ENCODE assay signal across 31 mouse cellular contexts in genomic region chr19:11745680-11746079, GRCm38 (mm10). TPM values are rescaled to one million over a fixed set of nuclear protein-coding genes. Genes with fewer than 3 reads are reported as not detected.
DNase-seq lines count a peak whose midpoint lies in the region; ATAC-seq lines count a peak whose summit lies in the region.
"Had no signal": no experiment of that assay in that cellular context is flagged by ENCODE, and none has a peak within 500 bp of the region (broad histone marks: within the 10 kb centered on the region; RNA-seq: fewer than 3 reads in every experiment).

No protein-coding gene starts in this region.

- H3K4me2 ChIP-seq in liver, embryonic 11.5 days: no peak overlapping the region
- no peak overlapping the region for H3K4me2 ChIP-seq in liver, embryonic 13.5 days
- H3K4me2 ChIP-seq in liver, embryonic 16.5 days (ENCODE audit: low read depth, low read length): no peak overlapping the region
- H3K4me2 ChIP-seq: embryonic facial prominence, embryonic 12.5 days; embryonic facial prominence, embryonic 15.5 days; forebrain, embryonic 12.5 days; forebrain, embryonic 15.5 days; heart, embryonic 12.5 days; heart, embryonic 15.5 days; hindbrain, embryonic 13.5 days had no signal

- H3K9ac ChIP-seq in liver, embryonic 11.5 days (ENCODE audit: low read depth, low read length): no peak overlapping the region
- H3K9ac ChIP-seq in liver, embryonic 13.5 days: no peak overlapping the region
- H3K9ac ChIP-seq in liver, embryonic 16.5 days (ENCODE audit: low read depth, low read length): no peak overlapping the region
- H3K9ac ChIP-seq: embryonic facial prominence, embryonic 12.5 days; embryonic facial prominence, embryonic 15.5 days; forebrain, embryonic 12.5 days; forebrain, embryonic 15.5 days; heart, embryonic 12.5 days; heart, embryonic 15.5 days; hindbrain, embryonic 13.5 days had no signal

- H3K9me3 ChIP-seq in liver, embryonic 11.5 days (ENCODE audit: control insufficient read depth, low read length): no peaks in the 10 kb centered on the region
- H3K9me3 ChIP-seq in liver, embryonic 13.5 days (replicated peaks): no peaks in the 10 kb centered on the region
- no peaks in the 10 kb centered on the region for H3K9me3 ChIP-seq in liver, embryonic 16.5 days (replicated peaks; ENCODE audit: control insufficient read depth, low read length)
- H3K9me3 ChIP-seq: embryonic facial prominence, embryonic 12.5 days; embryonic facial prominence, embryonic 15.5 days; forebrain, embryonic 12.5 days; forebrain, embryonic 15.5 days; heart, embryonic 12.5 days; heart, embryonic 15.5 days; hindbrain, embryonic 10.5 days; hindbrain, embryonic 13.5 days had no signal

- no peaks in the 10 kb centered on the region for H3K4me1 ChIP-seq in liver, embryonic 11.5 days (replicated peaks; ENCODE audit: control insufficient read depth, insufficient read depth, low read length)
- H3K4me1 ChIP-seq in liver, embryonic 13.5 days (replicated peaks): peaks cover 16% of the 10 kb centered on the region
- H3K4me1 ChIP-seq in liver, embryonic 16.5 days (ENCODE audit: control insufficient read depth, low read depth, low read length): peaks cover 9% of the 10 kb centered on the region; the same call in 1 of the 2 replicates
- H3K4me1 ChIP-seq: embryonic facial prominence, embryonic 12.5 days; embryonic facial prominence, embryonic 15.5 days; forebrain, embryonic 12.5 days; forebrain, embryonic 15.5 days; heart, embryonic 12.5 days; heart, embryonic 15.5 days; hindbrain, embryonic 10.5 days; hindbrain, embryonic 13.5 days had no signal

- intact Hi-C loops in gastrocnemius, postnatal 36 days (cut with DNase I): no loop called here

- no peak overlapping the region for H3K4me3 ChIP-seq in liver, embryonic 11.5 days (ENCODE audit: low read depth, low read length)
- no peak overlapping the region for H3K4me3 ChIP-seq in liver, embryonic 13.5 days (replicated peaks)
- H3K4me3 ChIP-seq in liver, embryonic 16.5 days (ENCODE audit: low read depth, low read length): no peak overlapping the region
- H3K4me3 ChIP-seq: embryonic facial prominence, embryonic 12.5 days; embryonic facial prominence, embryonic 15.5 days; erythroblast, embryonic 14.5 days; forebrain, embryonic 12.5 days; forebrain, embryonic 15.5 days; heart, embryonic 12.5 days; heart, embryonic 15.5 days; hindbrain, embryonic 10.5 days; hindbrain, embryonic 13.5 days had no signal

- no peak for DNase-seq in liver, embryonic 11.5 days (ENCODE audit: low spot score)
- no peak for DNase-seq in liver
- DNase-seq in liver, embryonic 13.5 days: peak; percentile 24
- no peak for DNase-seq in spleen, adult 18-20 months
- DNase-seq in gastrocnemius, postnatal 36 days: no peak
- DNase-seq in thymus, postnatal 0 days (ENCODE audit: low spot score): no peak
- DNase-seq: adrenal gland, adult 8-10 months; adrenal gland, postnatal 25 days; cerebellum, adult 18-20 months; cerebellum, adult 9-10 months; cerebellum, postnatal 14 days; gastrocnemius, postnatal 10 days; heart, adult 18-20 months; heart, postnatal 10 days; heart, postnatal 36 days had no signal

- H3K27me3 ChIP-seq in liver, embryonic 11.5 days (replicated peaks; ENCODE audit: control insufficient read depth, insufficient read depth, low read length): no peaks in the 10 kb centered on the region
- H3K27me3 ChIP-seq in liver, embryonic 13.5 days: no peaks in the 10 kb centered on the region
- no peaks in the 10 kb centered on the region for H3K27me3 ChIP-seq in liver, embryonic 16.5 days (ENCODE audit: control insufficient read depth, insufficient read depth, low read depth, low read length)
- H3K27me3 ChIP-seq: embryonic facial prominence, embryonic 12.5 days; embryonic facial prominence, embryonic 15.5 days; forebrain, embryonic 12.5 days; forebrain, embryonic 15.5 days; heart, embryonic 12.5 days; heart, embryonic 15.5 days; hindbrain, embryonic 13.5 days had no signal

- H3K27ac ChIP-seq in liver, embryonic 11.5 days (ENCODE audit: low read depth, low read length): no peak overlapping the region
- H3K27ac ChIP-seq in liver, embryonic 13.5 days: no peak overlapping the region
- no peak overlapping the region for H3K27ac ChIP-seq in liver, embryonic 16.5 days (ENCODE audit: low read length)
- H3K27ac ChIP-seq: embryonic facial prominence, embryonic 12.5 days; embryonic facial prominence, embryonic 15.5 days; forebrain, embryonic 12.5 days; forebrain, embryonic 15.5 days; heart, embryonic 15.5 days; hindbrain, embryonic 10.5 days; hindbrain, embryonic 13.5 days had no signal

- no peaks in the 10 kb centered on the region for H3K36me3 ChIP-seq in liver, embryonic 11.5 days (ENCODE audit: control insufficient read depth, insufficient read depth, low read length)
- no peaks in the 10 kb centered on the region for H3K36me3 ChIP-seq in liver, embryonic 13.5 days
- no peaks in the 10 kb centered on the region for H3K36me3 ChIP-seq in liver, embryonic 16.5 days (ENCODE audit: control insufficient read depth, insufficient read depth)
- H3K36me3 ChIP-seq: embryonic facial prominence, embryonic 12.5 days; embryonic facial prominence, embryonic 15.5 days; forebrain, embryonic 12.5 days; forebrain, embryonic 15.5 days; heart, embryonic 12.5 days; heart, embryonic 15.5 days; hindbrain, embryonic 10.5 days; hindbrain, embryonic 13.5 days had no signal

- ATAC-seq in liver, embryonic 11.5 days (replicated peaks; ENCODE audit: low FRiP score): peak; percentile 85
- ATAC-seq in liver, embryonic 13.5 days (ENCODE audit: low read depth): peak; percentile 87
- ATAC-seq in liver, embryonic 16.5 days (ENCODE audit: low read depth): peak; percentile 87
- peak; percentile 91 for ATAC-seq in megakaryocyte-erythroid progenitor cell, adult 5-6 weeks (replicated peaks; ENCODE audit: low FRiP score, low TSS enrichment, poor library complexity, severe bottlenecking)
- ATAC-seq: activated CD4-positive, CD25-positive, alpha-beta regulatory T cell, adult 4 months; forebrain, embryonic 15.5 days; hindbrain, embryonic 16.5 days had no signal

RNA-seq across cellular contexts. Expression of gene Gif, which starts 1.7 kb away (rescaled TPM):
- polyA plus RNA-seq in liver, embryonic 11.5 days (2014; fragmentation: Nextera tagmentation; extraction: Ambion mirVana): not detected in 2 replicates
- polyA plus RNA-seq in liver, embryonic 13.5 days (2015; fragmentation: Nextera tagmentation; extraction: Ambion mirVana): not detected in 2 replicates
- not detected in 2 replicates for polyA plus RNA-seq in liver, embryonic 16.5 days (2015; fragmentation: Nextera tagmentation; extraction: Ambion mirVana)
- total RNA-seq in megakaryocyte-erythroid progenitor cell, adult 5-6 weeks (2014; fragmentation: Nextera tagmentation): not detected in 2 replicates
- not detected in 2 replicates for total RNA-seq in megakaryocyte-erythroid progenitor cell, adult 5-6 weeks (2017)
- not detected for total RNA-seq in gastrocnemius, postnatal 36 days (2021)
- 0.18 TPM in 1 of 2 replicates, not detected in the other for polyA plus RNA-seq in thymus, postnatal 0 days (2015; fragmentation: Nextera tagmentation; extraction: Ambion mirVana)
- total RNA-seq: adrenal gland, adult 8-10 months; adrenal gland, postnatal 25 days; ES-E14; gastrocnemius, postnatal 10 days; heart, adult 18-20 months; heart, postnatal 10 days; heart, postnatal 36 days had no signal
- polyA plus RNA-seq: activated CD4-positive, CD25-positive, alpha-beta regulatory T cell, adult 4 months; brain, embryonic 14.5 days; embryonic facial prominence, embryonic 12.5 days; embryonic facial prominence, embryonic 15.5 days; erythroblast, embryonic 14.5 days; forebrain, embryonic 12.5 days; forebrain, embryonic 15.5 days; gonadal fat pad, adult 2 months; heart, embryonic 12.5 days; heart, embryonic 15.5 days; hindbrain, embryonic 10.5 days; hindbrain, embryonic 13.5 days; hindbrain, embryonic 16.5 days had no signal

RNA-seq across cellular contexts. Expression of gene Mrpl16, which starts 24.5 kb away (rescaled TPM):
- 72.8 and 76.5 TPM in 2 replicates for polyA plus RNA-seq in liver, embryonic 11.5 days (2014; fragmentation: Nextera tagmentation; extraction: Ambion mirVana)
- 53.8 and 55.6 TPM in 2 replicates for polyA plus RNA-seq in liver, embryonic 13.5 days (2015; fragmentation: Nextera tagmentation; extraction: Ambion mirVana)
- polyA plus RNA-seq in liver, embryonic 16.5 days (2015; fragmentation: Nextera tagmentation; extraction: Ambion mirVana): 27.5 and 31.1 TPM in 2 replicates
- 73.6 and 85.5 TPM in 2 replicates for total RNA-seq in megakaryocyte-erythroid progenitor cell, adult 5-6 weeks (2014; fragmentation: Nextera tagmentation)
- total RNA-seq in megakaryocyte-erythroid progenitor cell, adult 5-6 weeks (2017): 112 and 131 TPM in 2 replicates
- 10 to 100 TPM; 53.3 to 55.3 TPM for total RNA-seq in gastrocnemius, postnatal 36 days (2021)
- 52.1 and 54.3 TPM in 2 replicates for polyA plus RNA-seq in thymus, postnatal 0 days (2015; fragmentation: Nextera tagmentation; extraction: Ambion mirVana)

RNA-seq across cellular contexts. Expression of gene Oosp3, which starts 48.8 kb away (rescaled TPM):
- polyA plus RNA-seq in liver, embryonic 11.5 days (2014; fragmentation: Nextera tagmentation; extraction: Ambion mirVana): not detected in 2 replicates
- not detected in 2 replicates for polyA plus RNA-seq in liver, embryonic 13.5 days (2015; fragmentation: Nextera tagmentation; extraction: Ambion mirVana)
- not detected in 2 replicates for polyA plus RNA-seq in liver, embryonic 16.5 days (2015; fragmentation: Nextera tagmentation; extraction: Ambion mirVana)
- not detected in 2 replicates for total RNA-seq in megakaryocyte-erythroid progenitor cell, adult 5-6 weeks (2014; fragmentation: Nextera tagmentation)
- not detected in 2 replicates for total RNA-seq in megakaryocyte-erythroid progenitor cell, adult 5-6 weeks (2017)
- total RNA-seq in gastrocnemius, postnatal 36 days (2021): not detected
- polyA plus RNA-seq in thymus, postnatal 0 days (2015; fragmentation: Nextera tagmentation; extraction: Ambion mirVana): not detected in 2 replicates
- total RNA-seq: adrenal gland, adult 8-10 months; adrenal gland, postnatal 25 days; ES-E14; gastrocnemius, postnatal 10 days; heart, adult 18-20 months; heart, postnatal 10 days; heart, postnatal 36 days had no signal
- polyA plus RNA-seq: activated CD4-positive, CD25-positive, alpha-beta regulatory T cell, adult 4 months; brain, embryonic 14.5 days; embryonic facial prominence, embryonic 12.5 days; embryonic facial prominence, embryonic 15.5 days; erythroblast, embryonic 14.5 days; forebrain, embryonic 12.5 days; forebrain, embryonic 15.5 days; gonadal fat pad, adult 2 months; heart, embryonic 12.5 days; heart, embryonic 15.5 days; hindbrain, embryonic 10.5 days; hindbrain, embryonic 13.5 days; hindbrain, embryonic 16.5 days had no signal

RNA-seq across cellular contexts. Expression of gene Oosp1, which starts 54.7 kb away (rescaled TPM):
- polyA plus RNA-seq in liver, embryonic 11.5 days (2014; fragmentation: Nextera tagmentation; extraction: Ambion mirVana): not detected in 2 replicates
- polyA plus RNA-seq in liver, embryonic 13.5 days (2015; fragmentation: Nextera tagmentation; extraction: Ambion mirVana): not detected in 2 replicates
- polyA plus RNA-seq in liver, embryonic 16.5 days (2015; fragmentation: Nextera tagmentation; extraction: Ambion mirVana): 0.09 TPM in 1 of 2 replicates, not detected in the other
- not detected in 2 replicates for total RNA-seq in megakaryocyte-erythroid progenitor cell, adult 5-6 weeks (2014; fragmentation: Nextera tagmentation)
- 3.4 TPM in 1 of 2 replicates, not detected in the other for total RNA-seq in megakaryocyte-erythroid progenitor cell, adult 5-6 weeks (2017)
- not detected for total RNA-seq in gastrocnemius, postnatal 36 days (2021)
- 0.24 and 0.56 TPM in 2 replicates for polyA plus RNA-seq in thymus, postnatal 0 days (2015; fragmentation: Nextera tagmentation; extraction: Ambion mirVana)
- total RNA-seq: ES-E14; gastrocnemius, postnatal 10 days; heart, adult 18-20 months; heart, postnatal 10 days; heart, postnatal 36 days had no signal
- polyA plus RNA-seq: activated CD4-positive, CD25-positive, alpha-beta regulatory T cell, adult 4 months; brain, embryonic 14.5 days; embryonic facial prominence, embryonic 12.5 days; embryonic facial prominence, embryonic 15.5 days; erythroblast, embryonic 14.5 days; forebrain, embryonic 12.5 days; forebrain, embryonic 15.5 days; gonadal fat pad, adult 2 months; heart, embryonic 12.5 days; heart, embryonic 15.5 days; hindbrain, embryonic 10.5 days; hindbrain, embryonic 13.5 days; hindbrain, embryonic 16.5 days had no signal
